Mouse (Mus musculus) hindbrain, embryonic 14.5 days (tissue): ENCODE data around the gene Dok3. TPM values are rescaled to one million over a fixed set of nuclear protein-coding genes. Genes with fewer than 3 reads are reported as not detected.

Source experiments
- ATAC-seq: fragments of 200-750 bp; cut with Nextera tagmentation; 2 replicates; pipeline ENCODE4 v1.8.0; 2017; ENCODE audit warnings: moderate number of reproducible peaks, mild to moderate bottlenecking, moderate TSS enrichment, moderate library complexity; ENCODE audit not compliant: low FRiP score
- DNase-seq: peaks from one replicate; pipeline ENCODE4 v3.0.0-alpha.2; 2015; ENCODE audit warnings: low spot score
- H3K27ac ChIP-seq: fragments of 300-500 bp; sonication (generic); 2 replicates; pipeline ENCODE4 v1.5.1; 2014; ENCODE audit warnings: mild to moderate bottlenecking, moderate library complexity
- H3K27me3 ChIP-seq: fragments of 300-500 bp; sonication (generic); 2 replicates; pipeline ENCODE4 v1.6.1; 2014; ENCODE audit warnings: mild to moderate bottlenecking, low read length, mixed read lengths; ENCODE audit not compliant: control insufficient read depth, insufficient read depth
- H3K36me3 ChIP-seq: fragments of 300-500 bp; sonication (generic); replicated peaks from 2 replicates; pipeline ENCODE4 v1.6.1; 2014; ENCODE audit not compliant: control insufficient read depth, insufficient read depth
- H3K4me1 ChIP-seq: fragments of 300-500 bp; sonication (generic); replicated peaks from 2 replicates; pipeline ENCODE4 v1.6.1; 2014; ENCODE audit warnings: antibody characterized with exemption, low read length, mixed read lengths; ENCODE audit not compliant: control insufficient read depth, insufficient read depth
- H3K4me2 ChIP-seq: fragments of 300-500 bp; sonication (generic); replicated peaks from 2 replicates; pipeline ENCODE4 v1.6.1; 2014; ENCODE audit warnings: mild to moderate bottlenecking, moderate library complexity
- H3K4me3 ChIP-seq: fragments of 300-500 bp; sonication (generic); replicated peaks from 2 replicates; pipeline ENCODE4 v1.5.1; 2014; ENCODE audit warnings: mild to moderate bottlenecking, low read length
- H3K9ac ChIP-seq: fragments of 300-500 bp; sonication (generic); 2 replicates; pipeline ENCODE4 v1.6.1; 2014
- H3K9me3 ChIP-seq: fragments of 300-500 bp; sonication (generic); 2 replicates; pipeline ENCODE4 v1.6.1; 2016; ENCODE audit warnings: low read length; ENCODE audit not compliant: control insufficient read depth
- WGBS: fragments of 180-500 bp; shearing (Covaris S2); extraction: QIAGEN DNeasy Blood & Tissue Kit; methylation state at CpG from one replicate; pipeline ENCODE4 v1.1.7; 2014; 5-methylcytosine and 5-hydroxymethylcytosine counted together
- polyA plus RNA-seq: library from polyadenylated mRNA; unstranded; fragments of >200 nt; fragmentation: Nextera tagmentation; extraction: Ambion mirVana; gene quantifications from 2 replicates; pipeline ENCODE4 v1.2.1, GENCODE M21; 2014

The Dok3 gene
- polyA plus RNA-seq, 1 experiment from 2014 or later, result 3.8 TPM

DNA sequence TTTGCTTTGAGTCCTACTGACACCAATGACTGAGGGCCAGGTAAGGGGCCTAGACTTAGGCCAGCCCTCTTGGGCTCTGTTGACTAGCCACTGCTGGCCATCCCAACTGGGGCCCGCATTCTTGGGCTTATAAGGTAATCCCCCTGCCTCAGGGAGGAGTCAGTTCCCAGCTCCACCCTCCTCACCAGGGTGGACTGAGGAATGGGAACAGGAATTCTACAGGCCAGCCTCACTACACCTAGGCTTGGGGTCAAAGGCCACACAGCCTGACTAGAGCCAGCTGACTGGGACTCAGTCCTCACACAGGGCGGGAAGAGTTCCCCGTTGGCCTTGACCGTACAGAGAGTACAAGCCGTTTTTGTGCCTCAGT, 17.6 kb downstream of the Dok3 start:
- ATAC-seq (no peak), DNase-seq (no peak)
- Histone ChIP-seq H3K4me1 (peaks cover 31% of the 10 kb centered on the region), H3K4me2 (peak overlapping the region; percentile 78), H3K9ac (peak overlapping the region; percentile 39), H3K36me3 (peaks cover 35% of the 10 kb centered on the region), H3K27me3 (no peaks in the 10 kb centered on the region), H3K9me3 (no peaks in the 10 kb centered on the region), H3K27ac (peak overlapping the region; percentile 74; the same call in 1 of the 2 replicates), H3K4me3 (peak overlapping the region; percentile 6; the same call in 1 of the 2 replicates)
- 64% methylated on average over 5 of the region's 5 CpGs for WGBS

DNA sequence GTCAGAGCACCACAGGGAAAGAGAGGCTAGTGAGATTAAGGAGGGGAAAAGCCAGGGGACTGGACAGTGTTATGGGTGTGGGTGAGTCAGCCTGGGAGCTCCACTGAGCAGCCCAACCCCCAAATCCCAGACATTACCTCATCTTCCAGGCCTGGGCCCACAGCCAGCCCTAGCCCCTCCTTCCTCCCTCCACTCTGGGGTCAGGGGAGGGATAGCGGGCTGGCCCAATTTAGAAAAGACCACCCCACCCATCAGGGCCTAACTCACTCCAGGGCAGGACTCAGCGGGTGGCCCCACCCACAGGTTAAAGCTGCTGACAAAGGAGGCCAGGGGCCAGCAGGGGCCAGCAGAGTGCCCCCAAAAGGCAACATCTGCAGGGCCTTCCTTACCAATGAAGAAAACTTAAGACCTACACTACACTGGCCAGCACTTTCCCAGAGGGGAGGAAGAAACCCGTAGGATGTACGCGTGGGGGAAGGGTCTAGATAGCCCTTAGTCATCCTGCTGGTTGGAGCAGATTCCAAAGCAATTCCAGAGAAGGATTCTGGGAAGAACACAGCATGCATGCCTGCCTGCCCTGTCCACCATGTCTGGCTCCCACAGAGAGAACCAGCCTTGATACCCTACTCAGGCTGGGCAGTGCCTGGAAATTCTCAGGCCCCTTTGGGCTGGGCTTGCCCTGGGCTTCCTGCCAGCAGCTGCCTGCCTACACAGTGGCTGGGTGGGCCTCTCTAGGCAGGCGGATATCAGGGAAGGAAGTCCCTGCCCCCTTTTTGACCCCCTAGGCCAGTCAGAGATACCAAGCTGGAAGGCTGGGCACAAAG, 18.2 kb downstream of the Dok3 start:
- peaks cover 31% of the 10 kb centered on the region for H3K4me1 ChIP-seq
- H3K27me3 ChIP-seq, result no peaks in the 10 kb centered on the region
- DNase-seq (peak; percentile 59), ATAC-seq (peak; percentile 42; the same call in 1 of the 2 replicates)
- peak overlapping the region; percentile 78 for H3K4me2 ChIP-seq
- peak overlapping the region; percentile 39 for H3K9ac ChIP-seq
- H3K9me3 ChIP-seq, result no peaks in the 10 kb centered on the region
- peaks cover 41% of the 10 kb centered on the region for H3K36me3 ChIP-seq
- 18% methylated on average over 6 of the region's 6 CpGs for WGBS
- peak overlapping the region; percentile 6; the same call in 1 of the 2 replicates for H3K4me3 ChIP-seq
- H3K27ac ChIP-seq, result peak overlapping the region; percentile 74

DNA sequence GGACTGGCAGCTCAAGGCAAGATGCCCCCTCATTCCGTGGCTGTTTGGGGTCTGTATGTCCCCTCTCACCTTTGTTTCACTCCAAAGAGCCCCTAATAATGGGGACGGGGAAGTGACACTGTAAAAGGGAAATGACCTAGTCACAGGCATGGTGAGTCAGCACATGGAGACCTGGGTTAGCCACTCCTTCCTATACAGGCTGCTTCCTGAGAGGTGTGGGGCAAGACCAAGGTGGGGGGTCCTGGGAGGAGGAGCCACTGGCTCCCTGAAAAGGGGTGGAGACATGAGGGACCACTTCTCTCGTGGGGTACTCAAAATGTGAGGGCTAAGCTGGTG, 18.8 kb downstream of the Dok3 start:
- Histone ChIP-seq H3K9ac (peak overlapping the region; percentile 39; the same call in 1 of the 2 replicates), H3K4me2 (peak overlapping the region; percentile 78; the same call in 1 of the 2 replicates)
- 39% methylated on average over 3 of the region's 3 CpGs for WGBS

DNA sequence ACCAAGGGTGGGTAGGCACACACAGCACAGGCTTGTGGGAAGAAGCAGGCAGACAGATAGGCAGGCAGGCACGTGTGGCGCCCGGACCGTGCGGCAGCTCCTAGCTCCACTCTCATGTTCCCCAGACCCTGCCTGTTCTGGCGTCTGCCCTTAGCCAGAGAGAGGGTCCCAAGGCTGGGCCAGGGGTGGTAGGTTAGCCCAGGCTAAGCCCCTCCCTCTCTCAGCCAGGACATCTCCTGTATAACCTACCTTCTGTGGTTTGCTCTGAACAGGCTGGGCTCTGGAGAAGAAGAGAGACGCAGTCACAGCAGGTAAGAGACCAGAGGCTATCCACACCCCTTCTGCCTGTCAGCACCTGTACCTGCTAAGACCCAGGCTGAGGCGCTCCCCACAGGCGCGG, 20.6 kb downstream of the Dok3 start:
- Histone ChIP-seq H3K4me2 (no peak overlapping the region), H3K9me3 (no peaks in the 10 kb centered on the region), H3K4me1 (peaks cover 26% of the 10 kb centered on the region), H3K9ac (no peak overlapping the region), H3K4me3 (no peak overlapping the region), H3K27me3 (no peaks in the 10 kb centered on the region), H3K36me3 (peaks cover 65% of the 10 kb centered on the region), H3K27ac (no peak overlapping the region)
- WGBS, result 94% methylated on average over 10 of the region's 10 CpGs
- DNase-seq (no peak), ATAC-seq (no peak)

More for the DNA sequence above, 18.8 kb downstream of the Dok3 start:
- Histone ChIP-seq H3K27ac (peak overlapping the region; percentile 59; the same call in 1 of the 2 replicates), H3K36me3 (peaks cover 47% of the 10 kb centered on the region), H3K4me1 (peaks cover 31% of the 10 kb centered on the region), H3K9me3 (no peaks in the 10 kb centered on the region), H3K27me3 (no peaks in the 10 kb centered on the region), H3K4me3 (no peak overlapping the region)
- no peak for ATAC-seq
- no peak for DNase-seq

DNA sequence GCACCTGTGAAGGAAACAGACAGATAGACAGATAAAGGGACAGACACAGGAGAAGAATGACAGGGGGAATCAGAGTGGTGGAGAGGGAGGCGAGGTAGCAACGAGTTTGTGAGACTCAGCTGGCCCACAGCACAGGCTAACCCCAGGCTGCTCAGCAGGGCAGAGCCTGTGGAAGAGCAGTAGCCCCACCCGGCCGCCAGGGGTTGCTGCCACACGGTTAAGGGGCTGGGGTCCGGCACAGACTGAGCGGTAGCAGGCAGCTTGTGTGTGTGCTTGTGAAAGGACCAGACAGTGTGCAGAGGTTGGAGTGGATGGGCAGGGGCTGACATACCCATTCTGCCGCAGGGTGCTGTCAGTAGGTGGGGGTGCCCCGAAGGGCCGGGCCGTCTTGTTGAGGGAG, 21.2 kb downstream of the Dok3 start:
- WGBS, result 65% methylated on average over 11 of the region's 11 CpGs
- peaks cover 71% of the 10 kb centered on the region for H3K36me3 ChIP-seq

DNA sequence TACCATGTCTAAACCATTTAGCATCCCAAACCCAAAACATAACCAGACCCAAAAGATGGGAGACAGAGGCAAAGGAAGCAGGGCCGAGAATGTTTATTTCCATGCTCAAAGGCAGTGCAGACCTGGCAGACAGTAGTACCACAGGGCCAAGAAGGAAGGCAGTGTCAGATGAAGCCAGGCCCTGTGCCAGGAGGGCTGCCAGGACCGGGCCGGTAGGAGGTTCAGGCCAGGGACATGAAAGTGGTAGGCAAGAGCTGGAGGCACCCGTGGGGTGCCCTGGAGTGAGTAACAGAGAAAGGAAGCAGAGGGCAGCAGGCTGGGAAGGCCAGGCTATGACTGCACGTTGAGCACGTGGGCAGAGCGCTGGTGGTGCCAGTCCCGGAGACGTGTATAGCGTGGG, 22.4 kb downstream of the Dok3 start:
- H3K27ac ChIP-seq, result no peak overlapping the region
- 91% methylated on average over 10 of the region's 10 CpGs for WGBS
- DNase-seq (no peak), ATAC-seq (no peak)
- peaks cover 80% of the 10 kb centered on the region for H3K36me3 ChIP-seq
- no peak overlapping the region for H3K9ac ChIP-seq
- peaks cover 15% of the 10 kb centered on the region for H3K4me1 ChIP-seq
- no peak overlapping the region for H3K4me2 ChIP-seq
- no peaks in the 10 kb centered on the region for H3K9me3 ChIP-seq
- no peak overlapping the region for H3K4me3 ChIP-seq
- no peaks in the 10 kb centered on the region for H3K27me3 ChIP-seq

More for the DNA sequence above, 21.2 kb downstream of the Dok3 start:
- H3K9me3 ChIP-seq, result no peaks in the 10 kb centered on the region
- no peak overlapping the region for H3K27ac ChIP-seq
- no peak overlapping the region for H3K4me3 ChIP-seq
- H3K27me3 ChIP-seq, result no peaks in the 10 kb centered on the region
- ATAC-seq (no peak), DNase-seq (no peak)
- H3K4me2 ChIP-seq, result no peak overlapping the region
- peaks cover 24% of the 10 kb centered on the region for H3K4me1 ChIP-seq
- no peak overlapping the region for H3K9ac ChIP-seq

DNA sequence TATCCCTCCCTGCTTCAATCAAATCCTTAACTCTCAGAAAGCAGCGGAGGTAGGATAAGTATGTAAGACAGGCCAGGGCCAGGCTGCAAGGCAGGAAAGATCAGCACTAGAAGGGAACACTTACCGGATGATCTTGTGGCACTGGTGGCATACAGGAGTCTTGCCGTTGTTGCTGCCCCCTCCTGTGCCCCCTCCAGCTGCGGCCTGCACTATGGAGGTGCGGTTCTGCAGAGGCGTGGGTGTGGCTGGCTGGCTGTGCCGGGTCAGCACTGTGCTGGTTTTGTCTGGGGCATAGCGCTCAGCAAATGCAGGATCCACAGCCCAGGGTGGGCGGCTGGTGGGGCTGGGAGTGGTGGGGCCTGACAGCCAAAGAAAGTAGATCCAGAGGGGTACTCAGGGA, 23.3 kb downstream of the Dok3 start:
- Histone ChIP-seq H3K9ac (no peak overlapping the region), H3K27me3 (no peaks in the 10 kb centered on the region), H3K36me3 (peaks cover 84% of the 10 kb centered on the region), H3K4me3 (no peak overlapping the region), H3K9me3 (no peaks in the 10 kb centered on the region), H3K27ac (no peak overlapping the region), H3K4me1 (peaks cover 6% of the 10 kb centered on the region), H3K4me2 (no peak overlapping the region)
- 95% methylated on average over 9 of the region's 9 CpGs for WGBS
- DNase-seq (no peak), ATAC-seq (no peak)

DNA sequence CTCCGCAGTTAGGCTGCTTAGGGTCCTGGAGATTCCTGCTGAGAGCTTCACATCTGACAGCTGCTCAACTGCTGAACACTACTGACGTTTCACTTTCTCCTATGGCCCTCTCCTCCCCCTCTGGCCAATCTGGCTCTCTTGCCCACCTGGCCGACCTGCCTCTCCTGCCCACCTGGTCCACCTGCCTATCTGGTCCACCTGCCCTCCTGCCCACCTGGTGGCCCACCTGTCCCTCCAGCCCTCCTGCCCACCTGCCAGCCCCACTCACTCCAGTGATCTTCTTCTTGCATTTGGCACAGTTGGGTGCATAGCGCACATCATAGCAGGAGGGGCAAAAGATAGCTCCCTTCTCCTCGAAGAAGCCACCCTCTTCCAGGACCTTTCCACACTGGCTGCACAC, 24.7 kb downstream of the Dok3 start:
- no peak overlapping the region for H3K4me2 ChIP-seq
- H3K4me1 ChIP-seq, result no peaks in the 10 kb centered on the region
- DNase-seq (no peak), ATAC-seq (no peak)
- H3K27me3 ChIP-seq, result no peaks in the 10 kb centered on the region
- no peak overlapping the region for H3K27ac ChIP-seq
- peaks cover 84% of the 10 kb centered on the region for H3K36me3 ChIP-seq
- no peaks in the 10 kb centered on the region for H3K9me3 ChIP-seq
- no peak overlapping the region for H3K9ac ChIP-seq
- 85% methylated on average over 5 of the region's 5 CpGs for WGBS
- H3K4me3 ChIP-seq, result no peak overlapping the region

DNA sequence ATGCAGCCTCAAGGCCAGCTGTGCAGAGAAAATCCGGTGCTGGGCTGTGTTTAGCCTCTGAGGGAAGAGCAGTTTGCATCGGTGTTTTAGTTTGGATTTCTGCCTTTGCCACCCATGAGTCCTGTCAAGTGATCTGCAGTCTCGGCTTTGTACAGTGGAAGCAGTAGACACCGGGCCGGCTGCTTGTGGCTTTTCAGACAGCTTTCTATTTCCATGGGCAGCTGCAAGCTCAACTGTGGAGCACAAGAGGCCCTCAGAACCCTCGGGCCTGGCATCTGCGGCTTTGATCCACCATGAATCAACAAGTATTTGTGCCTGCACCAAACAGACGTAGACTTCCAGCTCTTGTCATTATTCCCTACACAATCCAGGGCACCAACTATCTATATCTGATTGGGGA, 26.7 kb downstream of the Dok3 start:
- Histone ChIP-seq H3K4me2 (no peak overlapping the region), H3K4me3 (no peak overlapping the region), H3K27me3 (no peaks in the 10 kb centered on the region), H3K9ac (no peak overlapping the region), H3K4me1 (no peaks in the 10 kb centered on the region), H3K9me3 (no peaks in the 10 kb centered on the region), H3K36me3 (peaks cover 74% of the 10 kb centered on the region), H3K27ac (no peak overlapping the region)
- ATAC-seq (no peak), DNase-seq (no peak)
- 88% methylated on average over 8 of the region's 8 CpGs for WGBS
